Mouse (Mus musculus) midbrain, embryonic 14.5 days (tissue): Measurements from ENCODE around the gene Sh3bp2. TPM values are rescaled to one million over a fixed set of nuclear protein-coding genes. Genes with fewer than 3 reads are reported as not detected.
"Not testable (repeated sequence)": the region's sequence is repeated elsewhere in the genome, so short reads cannot be mapped to it uniquely, and the experiment has no call there.

Experiments
- ATAC-seq: fragments of 200-750 bp; cut with Nextera tagmentation; 2 replicates; pipeline ENCODE4 v1.8.0; 2017; ENCODE audit warnings: moderate number of reproducible peaks, moderate library complexity; ENCODE audit not compliant: low FRiP score, low TSS enrichment
- DNase-seq: peaks from one replicate; pipeline ENCODE4 v3.0.0-alpha.2; 2015
- H3K27ac ChIP-seq: fragments of 300-500 bp; sonication (generic); replicated peaks from 2 replicates; pipeline ENCODE4 v1.5.1; 2014; ENCODE audit warnings: mild to moderate bottlenecking, low read depth, low read length, moderate library complexity
- H3K27me3 ChIP-seq: fragments of 300-500 bp; sonication (generic); 2 replicates; pipeline ENCODE4 v1.6.1; 2014; ENCODE audit warnings: low read length, control low read depth, mixed read lengths; ENCODE audit not compliant: control insufficient read depth, insufficient read depth
- H3K36me3 ChIP-seq: fragments of 300-500 bp; sonication (generic); 2 replicates; pipeline ENCODE4 v1.6.1; 2014; ENCODE audit warnings: low read length, control low read depth; ENCODE audit not compliant: control insufficient read depth, insufficient read depth
- H3K4me1 ChIP-seq: fragments of 300-500 bp; sonication (generic); 2 replicates; pipeline ENCODE4 v1.6.1; 2014; ENCODE audit warnings: mild to moderate bottlenecking, antibody characterized with exemption, low read length, control low read depth; ENCODE audit not compliant: control insufficient read depth, insufficient read depth
- H3K4me2 ChIP-seq: fragments of 300-500 bp; sonication (generic); 2 replicates; pipeline ENCODE4 v1.6.1; 2014; ENCODE audit warnings: mild to moderate bottlenecking, low read length, moderate library complexity
- H3K4me3 ChIP-seq: fragments of 300-500 bp; sonication (generic); replicated peaks from 2 replicates; pipeline ENCODE4 v1.5.1; 2014; ENCODE audit warnings: low read depth, low read length
- H3K9ac ChIP-seq: fragments of 300-500 bp; sonication (generic); replicated peaks from 2 replicates; pipeline ENCODE4 v1.6.1; 2014; ENCODE audit warnings: mild to moderate bottlenecking, low read length, moderate library complexity
- H3K9me3 ChIP-seq: fragments of 300-500 bp; sonication (generic); 2 replicates; pipeline ENCODE4 v1.6.1; 2016; ENCODE audit warnings: low read length, control low read depth, mixed read lengths; ENCODE audit not compliant: control insufficient read depth
- WGBS: fragments of 180-500 bp; shearing (Covaris S2); extraction: QIAGEN DNeasy Blood & Tissue Kit; methylation state at CpG from one replicate; pipeline ENCODE4 v1.1.7; 2014; 5-methylcytosine and 5-hydroxymethylcytosine counted together
- polyA plus RNA-seq: library from polyadenylated mRNA; unstranded; fragments of >200 nt; fragmentation: Nextera tagmentation; extraction: Ambion mirVana; gene quantifications from 2 replicates; pipeline ENCODE4 v1.2.1, GENCODE M21; 2014

The Sh3bp2 gene
- polyA plus RNA-seq, 1 experiment from 2014 or later = 21.7 TPM

- Histone ChIP-seq H3K4me2 (no peak overlapping the region), H3K27ac (no peak overlapping the region), H3K4me3 (no peak overlapping the region), H3K36me3 (0 out of 2 replicates have a peak, but pooled peaks cover 3% of the 10 kb centered on the region), H3K27me3 (no peaks in the 10 kb centered on the region), H3K9ac (no peak overlapping the region), H3K4me1 (peaks cover 12% of the 10 kb centered on the region; the same call in 1 of the 2 replicates), H3K9me3 (no peaks in the 10 kb centered on the region)
- ATAC-seq (no peak), DNase-seq (no peak)
- WGBS = 79% methylated on average over 5 of the region's 5 CpGs
Measured at GRCm38 (mm10) chr5:34585216-34585615, 59.6 kb downstream of the Sh3bp2 start.

GRCm38 (mm10) chr5:34587881-34588280 is 62.2 kb downstream of the Sh3bp2 start:
- H3K9me3 ChIP-seq = no peaks in the 10 kb centered on the region

GRCm38 (mm10) chr5:34590059-34590458 is 64.4 kb downstream of the Sh3bp2 start:
- H3K4me2 ChIP-seq = no peak overlapping the region
- ATAC-seq (no peak), DNase-seq (no peak)
- WGBS = 7% methylated on average over 5 of the region's 5 CpGs
- no peaks in the 10 kb centered on the region for H3K36me3 ChIP-seq
- no peaks in the 10 kb centered on the region for H3K9me3 ChIP-seq
- no peaks in the 10 kb centered on the region for H3K27me3 ChIP-seq
- H3K9ac ChIP-seq = no peak overlapping the region
- H3K4me3 ChIP-seq = no peak overlapping the region
- peaks cover 14% of the 10 kb centered on the region; the same call in 1 of the 2 replicates for H3K4me1 ChIP-seq
- H3K27ac ChIP-seq = no peak overlapping the region

More at GRCm38 (mm10) chr5:34587881-34588280, 62.2 kb downstream of the Sh3bp2 start:
- 66% methylated on average over 5 of the region's 5 CpGs for WGBS
- 0 out of 2 replicates have a peak, but pooled peaks cover 3% of the 10 kb centered on the region for H3K36me3 ChIP-seq
- H3K4me2 ChIP-seq = no peak overlapping the region
- no peak overlapping the region for H3K4me3 ChIP-seq
- no peak overlapping the region for H3K27ac ChIP-seq
- peaks cover 14% of the 10 kb centered on the region; the same call in 1 of the 2 replicates for H3K4me1 ChIP-seq
- H3K9ac ChIP-seq = no peak overlapping the region
- DNase-seq (no peak), ATAC-seq (no peak)
- no peaks in the 10 kb centered on the region for H3K27me3 ChIP-seq

- Histone ChIP-seq H3K4me1 (peaks cover 14% of the 10 kb centered on the region; the same call in 1 of the 2 replicates), H3K27me3 (no peaks in the 10 kb centered on the region), H3K36me3 (no peaks in the 10 kb centered on the region), H3K4me3 (no peak overlapping the region), H3K27ac (no peak overlapping the region), H3K4me2 (no peak overlapping the region), H3K9me3 (no peaks in the 10 kb centered on the region), H3K9ac (no peak overlapping the region)
- ATAC-seq (no peak), DNase-seq (no peak)
- 38% methylated on average over 4 of the region's 4 CpGs for WGBS
Measured at GRCm38 (mm10) chr5:34590702-34591101, 65.1 kb downstream of the Sh3bp2 start.

- H3K27ac ChIP-seq = no peak overlapping the region
- no peaks in the 10 kb centered on the region for H3K9me3 ChIP-seq
- peaks cover 14% of the 10 kb centered on the region; the same call in 1 of the 2 replicates for H3K4me1 ChIP-seq
- H3K4me3 ChIP-seq = no peak overlapping the region
- no peak for ATAC-seq
- DNase-seq = peak; percentile 29
- no peaks in the 10 kb centered on the region for H3K27me3 ChIP-seq
- no peaks in the 10 kb centered on the region for H3K36me3 ChIP-seq
- no peak overlapping the region for H3K4me2 ChIP-seq
- H3K9ac ChIP-seq = no peak overlapping the region
- WGBS = 15% methylated on average over 5 of the region's 5 CpGs
Measured at GRCm38 (mm10) chr5:34591388-34592004, 65.9 kb downstream of the Sh3bp2 start.

- not testable (repeated sequence) for H3K36me3 ChIP-seq
Measured at GRCm38 (mm10) chr5:34592224-34592623, 66.6 kb downstream of the Sh3bp2 start.

GRCm38 (mm10) chr5:34592666-34593065 is 67.0 kb downstream of the Sh3bp2 start:
- peaks cover 8% of the 10 kb centered on the region; the same call in 1 of the 2 replicates for H3K4me1 ChIP-seq
- ATAC-seq (no peak), DNase-seq (no peak)
- H3K4me3 ChIP-seq = no peak overlapping the region
- H3K9me3 ChIP-seq = no peaks in the 10 kb centered on the region
- H3K4me2 ChIP-seq = no peak overlapping the region
- H3K27me3 ChIP-seq = no peaks in the 10 kb centered on the region
- H3K9ac ChIP-seq = no peak overlapping the region
- H3K36me3 ChIP-seq = peaks cover under 1% of the 10 kb centered on the region; the same call in 1 of the 2 replicates
- H3K27ac ChIP-seq = no peak overlapping the region
- WGBS = 98% methylated on average over 6 of the region's 6 CpGs

More at GRCm38 (mm10) chr5:34592224-34592623, 66.6 kb downstream of the Sh3bp2 start:
- not testable (repeated sequence) for ATAC-seq, H3K9me3 ChIP-seq, H3K27me3 ChIP-seq, H3K27ac ChIP-seq, H3K4me2 ChIP-seq, H3K9ac ChIP-seq, DNase-seq, H3K4me3 ChIP-seq
- WGBS = 73% methylated on average over 5 of the region's 5 CpGs
- H3K4me1 ChIP-seq = peaks cover 10% of the 10 kb centered on the region; the same call in 1 of the 2 replicates

GRCm38 (mm10) chr5:34593202-34593727 is 67.6 kb downstream of the Sh3bp2 start:
- no peak overlapping the region for H3K4me3 ChIP-seq
- ATAC-seq (no peak), DNase-seq (no peak)
- H3K4me1 ChIP-seq = peaks cover 8% of the 10 kb centered on the region; the same call in 1 of the 2 replicates
- no peaks in the 10 kb centered on the region for H3K9me3 ChIP-seq
- no peak overlapping the region for H3K27ac ChIP-seq
- peaks cover 7% of the 10 kb centered on the region; the same call in 1 of the 2 replicates for H3K36me3 ChIP-seq
- no peaks in the 10 kb centered on the region for H3K27me3 ChIP-seq
- H3K4me2 ChIP-seq = no peak overlapping the region
- H3K9ac ChIP-seq = no peak overlapping the region
- WGBS = 96% methylated on average over 9 of the region's 9 CpGs

- Histone ChIP-seq H3K27ac (no peak overlapping the region), H3K9me3 (no peaks in the 10 kb centered on the region), H3K36me3 (peaks cover 82% of the 10 kb centered on the region), H3K9ac (no peak overlapping the region), H3K4me3 (no peak overlapping the region), H3K4me2 (no peak overlapping the region), H3K4me1 (no peaks in the 10 kb centered on the region), H3K27me3 (no peaks in the 10 kb centered on the region)
- DNase-seq (no peak), ATAC-seq (no peak)
- 95% methylated on average over 5 of the region's 5 CpGs for WGBS
Measured at GRCm38 (mm10) chr5:34604576-34604975, 78.9 kb downstream of the Sh3bp2 start.
